Mouse (Mus musculus): Measurements from ENCODE around the gene Sfxn2.

Gene Sfxn2

DNA sequence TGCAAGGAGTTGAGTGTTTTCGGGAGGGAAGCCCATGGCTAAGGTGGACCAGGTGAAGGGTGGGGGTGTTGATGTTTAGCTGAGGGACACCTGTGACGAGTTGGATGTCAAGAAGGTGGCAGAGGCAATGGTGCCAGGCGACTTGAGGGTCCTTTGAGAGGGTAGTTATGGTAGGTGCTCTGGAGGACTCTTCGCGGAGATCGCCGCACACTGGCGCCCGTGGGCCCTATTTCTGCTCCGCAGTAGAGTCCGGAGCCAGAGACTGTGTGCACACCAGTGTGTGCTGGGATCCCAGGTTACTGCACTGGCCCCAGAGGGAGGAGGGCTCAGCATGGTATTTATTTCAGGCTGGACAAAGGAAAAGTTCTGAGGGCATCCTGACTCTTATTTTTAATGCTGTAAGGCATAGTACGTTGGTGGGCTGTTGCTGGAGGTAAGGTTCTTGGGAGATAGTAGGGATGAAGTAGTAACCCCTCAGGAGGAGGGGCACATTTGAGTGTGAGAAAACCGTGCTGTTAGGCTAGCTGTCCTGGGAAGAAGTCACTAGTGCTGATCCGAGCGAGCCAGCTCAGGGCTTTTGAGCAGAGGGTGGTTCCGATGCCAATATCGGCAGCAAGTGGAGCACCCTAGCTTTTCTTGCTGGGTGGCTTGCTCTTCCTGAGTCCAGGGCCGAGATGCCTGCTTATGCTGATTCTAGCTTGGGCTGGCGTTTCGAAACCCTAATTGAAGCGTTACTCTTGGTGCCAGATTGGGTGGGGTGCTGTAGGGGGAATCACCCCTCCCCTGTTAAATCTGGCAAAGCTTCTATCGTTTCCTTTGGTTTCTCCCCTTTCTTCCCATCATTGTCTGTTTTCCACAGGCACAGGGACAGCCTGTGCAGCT is 26.5 kb downstream of the Sfxn2 start:
- peak; percentile 45 for DNase-seq (ENCODE audit: low spot score)

DNA sequence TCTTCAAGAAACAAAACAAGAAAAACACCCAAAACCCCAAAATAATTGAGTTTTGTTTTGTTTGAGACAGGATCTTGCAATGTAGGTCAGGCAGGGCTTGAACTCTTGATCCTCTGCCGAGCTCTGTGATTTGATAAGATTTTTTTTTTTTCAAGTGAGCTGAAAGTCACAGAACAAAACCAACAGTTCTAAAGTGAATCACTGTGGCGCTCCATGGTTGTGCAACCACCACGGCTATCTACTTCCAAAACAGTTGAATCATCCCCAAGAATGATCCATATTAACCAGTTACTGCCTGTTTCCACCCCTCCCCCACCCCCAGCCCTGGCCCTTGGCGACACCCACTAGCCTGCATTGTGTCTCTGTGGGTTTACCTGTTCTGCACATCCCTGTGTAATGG is 27.2 kb downstream of the Sfxn2 start:
- DNase-seq (ENCODE audit: low spot score), result peak; percentile 43

DNA sequence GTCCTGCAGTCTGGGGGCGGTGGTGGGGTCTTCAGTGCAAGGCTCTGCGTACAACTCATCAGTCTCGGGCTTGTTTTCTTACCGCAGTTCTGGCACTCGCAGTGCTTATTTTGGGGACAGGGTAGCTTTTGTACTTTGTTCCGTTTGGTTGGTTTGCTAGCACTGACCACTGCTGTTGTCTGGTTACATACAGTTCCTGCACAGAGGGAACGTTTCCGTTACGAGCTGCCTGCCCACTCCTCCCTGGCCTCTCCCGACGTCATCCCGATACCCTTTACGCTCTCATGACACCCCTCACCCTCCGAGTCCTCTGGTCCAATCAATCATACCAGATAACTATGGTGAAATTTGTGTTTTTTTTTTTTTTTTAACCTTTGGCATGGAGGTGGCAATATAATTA is 28.3 kb downstream of the Sfxn2 start:
- no peak for DNase-seq (ENCODE audit: low spot score)

DNA sequence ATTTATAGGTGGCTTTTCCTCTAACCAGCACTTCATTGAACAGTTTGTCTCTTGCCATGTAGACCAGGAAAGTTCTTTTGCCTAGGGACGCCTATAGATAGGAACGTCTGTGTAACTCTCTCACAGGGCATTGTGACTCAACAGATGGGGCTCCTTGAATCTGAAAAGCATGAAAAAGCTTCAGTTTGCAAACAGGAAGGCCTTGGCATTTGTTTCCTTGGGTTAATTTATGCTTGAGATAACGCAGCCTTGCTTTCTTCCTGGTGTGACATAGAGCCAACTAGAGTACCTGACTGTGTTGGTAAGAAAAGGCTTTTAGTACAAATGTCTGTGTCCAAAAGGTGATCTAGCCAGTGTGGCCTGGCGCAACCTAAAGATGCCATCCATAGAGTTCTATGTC is 29.2 kb downstream of the Sfxn2 start:
- no peak for DNase-seq (ENCODE audit: low spot score)

DNA sequence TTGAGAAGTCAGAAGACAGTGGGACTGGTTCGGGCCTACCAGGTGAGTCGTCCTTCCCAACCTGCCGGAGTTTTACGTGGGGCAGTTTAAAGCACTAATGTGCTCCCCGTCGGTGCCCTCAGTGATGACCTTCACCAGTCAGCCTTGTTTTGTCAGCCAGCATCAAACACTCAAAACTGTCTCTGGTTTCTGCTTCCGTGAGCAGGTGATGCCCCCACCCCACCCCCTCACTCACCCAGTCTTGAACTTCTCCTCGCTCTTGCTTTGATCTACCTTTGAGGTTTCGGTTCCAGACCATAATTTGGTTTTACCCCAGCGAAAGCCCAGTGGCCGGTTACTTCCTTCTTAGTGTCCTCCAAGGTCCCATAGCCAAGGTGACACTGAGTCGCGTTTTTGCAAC is 33.6 kb downstream of the Sfxn2 start:
- no peak for DNase-seq (ENCODE audit: low spot score)

DNA sequence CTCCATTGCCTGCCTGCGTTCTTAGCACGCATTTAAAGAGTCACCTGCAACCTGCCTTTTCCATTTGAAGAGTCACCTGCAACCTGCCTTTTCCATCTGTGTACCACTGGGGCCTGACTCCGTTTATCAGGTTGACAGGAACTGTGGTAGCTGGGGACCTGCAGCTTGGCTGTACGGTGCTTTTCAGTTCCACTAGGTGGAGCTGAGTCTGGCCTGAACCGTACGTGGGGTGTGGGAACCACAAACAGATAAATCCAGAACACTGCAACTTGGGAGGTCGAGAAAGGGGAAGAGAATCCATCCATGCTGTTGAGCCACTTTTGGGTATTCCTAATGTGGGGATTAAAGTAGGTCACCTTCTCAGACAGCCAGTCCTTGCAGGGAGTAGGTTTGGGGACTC is 34.3 kb downstream of the Sfxn2 start:
- peak; percentile 33 for DNase-seq (ENCODE audit: low spot score)

DNA sequence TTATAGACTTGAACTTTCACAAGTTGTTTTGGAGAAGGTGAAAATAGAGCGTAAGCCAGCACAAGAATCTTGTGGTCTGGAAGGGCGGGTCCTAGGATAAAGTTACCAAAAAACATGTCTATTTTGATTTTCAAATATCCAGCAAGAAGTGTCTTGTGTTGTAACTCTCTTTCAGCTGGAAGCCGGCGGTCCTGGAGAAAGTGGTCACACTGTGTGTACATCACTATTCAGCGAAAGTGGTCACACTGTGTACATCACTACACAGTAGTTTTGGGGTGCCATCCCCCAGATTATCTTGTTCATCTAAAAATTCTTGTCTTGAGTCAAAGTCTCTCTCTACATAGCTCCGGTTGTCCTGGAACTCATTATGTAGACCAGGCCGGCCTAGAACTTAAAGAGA is 35.0 kb downstream of the Sfxn2 start:
- DNase-seq (ENCODE audit: low spot score), result no peak

DNA sequence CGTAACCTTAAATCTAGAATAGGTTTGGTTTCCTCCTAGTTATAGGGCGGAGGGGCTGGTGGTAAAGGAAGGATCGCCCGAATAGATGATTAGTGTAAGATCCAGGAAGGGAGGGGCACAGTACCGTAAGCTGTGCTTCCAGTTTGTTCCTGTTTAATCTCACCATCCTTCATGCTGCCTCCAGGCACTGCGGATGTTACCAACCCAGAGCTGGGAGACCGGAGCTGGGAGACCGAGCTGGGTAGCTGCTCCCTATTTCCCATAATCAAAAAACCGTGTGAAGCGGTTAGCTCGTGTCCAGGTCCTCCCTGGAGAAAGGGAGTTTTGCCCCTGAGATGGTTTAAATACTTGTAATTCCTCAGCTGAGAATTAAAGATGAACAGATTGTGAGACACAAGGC is 43.2 kb downstream of the Sfxn2 start:
- no peak for DNase-seq (ENCODE audit: low spot score)

DNA sequence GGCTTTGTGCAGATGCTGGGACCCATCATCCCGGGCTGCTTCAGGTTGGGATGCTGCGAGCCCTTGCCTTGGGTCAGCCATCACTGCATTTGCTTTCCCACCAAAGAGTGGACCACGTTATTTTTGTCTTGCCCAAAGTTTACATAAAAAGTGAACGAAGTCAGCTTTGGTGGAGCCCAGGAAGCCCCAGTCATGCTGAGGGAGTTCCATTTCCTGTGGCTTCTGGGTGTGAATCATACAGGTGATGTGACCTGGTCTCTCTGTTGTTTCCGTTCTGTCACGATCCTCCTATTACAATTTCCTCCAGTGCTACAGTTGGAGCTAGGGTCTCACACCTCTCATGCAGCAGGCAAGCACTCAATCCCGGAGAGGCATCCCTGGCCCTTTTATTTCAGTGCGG is 44.2 kb downstream of the Sfxn2 start:
- DNase-seq (ENCODE audit: low spot score), result no peak

DNA sequence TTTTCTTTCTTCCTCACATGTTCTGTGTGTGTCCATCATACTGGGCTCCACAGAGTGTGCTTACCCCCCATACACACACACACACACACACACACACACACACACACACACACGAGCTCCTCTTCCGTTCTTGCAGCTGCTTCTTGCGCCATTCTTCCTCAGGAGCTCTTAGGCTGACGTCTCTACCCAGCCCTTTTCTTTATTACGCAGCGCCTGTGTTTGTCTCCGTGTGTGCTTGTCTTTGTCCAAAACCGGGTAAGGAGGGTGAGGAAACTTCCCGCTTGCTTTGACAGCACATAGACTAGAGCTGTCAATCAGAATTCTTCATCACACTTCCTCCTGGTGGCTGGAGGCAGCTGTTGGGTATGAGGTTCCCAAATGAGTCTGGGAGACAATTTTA is 45.2 kb downstream of the Sfxn2 start:
- DNase-seq (ENCODE audit: low spot score), result no peak

DNA sequence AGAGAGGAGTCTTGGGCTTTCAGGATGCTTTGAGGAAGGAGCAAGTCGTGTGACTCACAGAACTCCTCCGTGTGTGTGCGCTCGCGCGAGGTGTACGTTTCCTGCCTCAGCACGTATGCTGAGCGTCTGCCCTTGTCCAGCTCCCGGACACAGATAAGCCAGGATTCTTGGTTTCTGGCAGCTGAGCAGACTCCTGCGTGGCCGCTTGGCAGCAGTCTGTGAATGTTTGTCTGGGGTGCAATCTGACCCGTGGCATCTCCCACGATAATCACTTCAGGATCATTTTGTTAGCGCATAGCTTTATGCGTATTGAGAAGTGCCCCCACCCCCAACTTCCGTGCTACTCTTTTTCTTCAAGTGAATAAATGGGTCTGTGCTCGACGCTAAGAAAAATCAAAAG is 45.8 kb downstream of the Sfxn2 start:
- DNase-seq (ENCODE audit: low spot score), result no peak

DNA sequence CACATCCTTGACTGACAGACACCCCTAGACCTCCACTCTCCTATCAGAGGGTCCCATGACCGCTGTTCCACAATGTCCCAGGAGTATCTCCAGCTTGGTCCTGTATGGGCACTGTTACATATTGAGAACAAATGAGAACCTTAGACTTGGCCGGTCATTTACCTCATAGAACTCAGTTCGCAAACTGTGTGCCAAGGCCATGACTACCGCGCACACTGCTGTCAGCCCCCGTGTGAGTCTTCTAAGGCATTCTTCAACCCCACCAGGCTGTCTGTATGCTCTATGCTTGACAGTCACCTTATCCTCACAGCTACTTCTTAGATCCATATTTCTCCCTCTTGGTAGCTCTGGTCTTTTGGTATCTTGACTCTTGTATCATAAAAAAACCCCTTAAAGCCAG is 46.4 kb downstream of the Sfxn2 start:
- no peak for DNase-seq (ENCODE audit: low spot score)

DNA sequence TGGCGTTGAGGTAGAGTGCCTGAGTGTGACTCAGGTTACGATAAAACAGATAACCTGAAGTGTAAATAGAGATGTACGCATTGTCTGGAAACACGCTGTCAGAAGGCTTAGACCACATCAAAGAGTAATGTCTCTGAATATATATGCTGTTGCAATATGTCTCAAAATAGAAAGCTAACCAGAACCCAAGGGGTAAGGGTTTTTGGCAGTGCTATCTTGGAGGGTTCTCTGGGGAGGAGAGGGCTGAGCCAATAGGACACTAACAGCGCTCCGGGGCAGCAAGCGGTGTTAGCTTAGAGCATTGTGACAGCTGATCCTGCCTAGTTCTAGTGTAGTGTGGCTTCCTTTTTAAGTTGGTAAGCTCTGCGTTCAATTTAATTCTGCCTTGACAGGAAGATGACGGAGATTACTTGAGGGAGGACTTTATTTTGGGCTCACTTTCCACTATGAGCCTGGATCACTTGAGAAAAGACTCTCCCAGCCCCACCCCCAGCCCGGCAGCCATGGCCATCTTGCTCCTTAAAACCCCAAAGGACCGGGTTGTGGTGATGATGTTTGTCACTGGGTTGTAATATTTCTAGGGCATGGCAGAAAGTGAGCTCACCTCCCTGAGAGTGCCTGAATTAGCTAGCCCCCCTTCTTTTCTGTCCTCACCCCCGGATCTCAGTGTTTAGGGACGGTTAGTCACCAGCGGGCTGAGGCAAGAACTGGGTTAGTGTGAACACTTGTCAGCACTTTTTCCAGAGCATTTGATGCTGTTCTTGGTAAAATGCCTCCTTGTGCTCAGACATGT is 47.0 kb downstream of the Sfxn2 start:
- DNase-seq (ENCODE audit: low spot score), result peak; percentile 63

DNA sequence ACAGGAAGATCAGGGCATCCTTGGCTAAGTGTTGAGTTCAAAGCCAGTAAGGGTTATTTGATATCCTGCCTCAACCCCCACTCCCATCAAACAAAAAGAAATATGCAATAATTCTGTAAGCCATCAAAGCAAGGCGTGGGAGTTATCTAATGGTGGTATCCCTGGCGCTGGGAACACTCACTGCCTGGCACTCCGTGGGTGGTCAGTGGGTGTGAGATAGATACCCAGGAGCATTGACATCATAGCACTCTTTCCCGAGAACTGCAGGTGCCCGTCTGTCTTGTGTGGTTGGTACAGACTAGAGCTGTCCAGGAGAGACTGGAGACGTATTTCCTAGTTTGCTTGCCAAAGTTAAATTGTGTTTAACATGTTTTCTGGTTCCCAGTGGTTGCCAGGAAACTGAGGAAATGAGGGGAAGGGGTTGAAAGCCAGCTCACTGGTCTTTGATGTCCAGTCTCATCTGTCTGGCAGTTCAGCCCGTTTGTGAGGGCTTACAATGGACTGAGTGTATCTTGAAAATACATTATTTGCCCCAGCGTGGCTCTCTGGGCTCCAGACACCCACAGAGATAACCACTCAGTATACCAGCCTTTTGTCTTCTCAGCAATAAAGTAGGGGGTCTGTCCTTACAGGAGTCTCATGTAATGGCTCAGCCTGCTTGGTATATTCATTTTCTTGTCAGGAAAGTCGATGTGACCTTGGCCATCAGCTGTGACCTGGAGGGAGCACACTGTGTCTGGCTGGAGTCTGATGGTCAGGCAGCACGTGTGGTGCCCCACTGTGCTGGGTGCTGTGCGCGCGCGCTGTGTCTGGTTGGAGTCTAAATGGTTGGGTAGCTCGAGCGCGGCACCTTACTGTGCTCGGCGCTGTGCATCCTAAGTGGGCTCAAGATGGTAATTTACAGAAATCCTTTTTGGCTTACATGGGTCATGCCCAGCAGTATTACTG is 48.3 kb downstream of the Sfxn2 start:
- DNase-seq (ENCODE audit: low spot score), result no peak

DNA sequence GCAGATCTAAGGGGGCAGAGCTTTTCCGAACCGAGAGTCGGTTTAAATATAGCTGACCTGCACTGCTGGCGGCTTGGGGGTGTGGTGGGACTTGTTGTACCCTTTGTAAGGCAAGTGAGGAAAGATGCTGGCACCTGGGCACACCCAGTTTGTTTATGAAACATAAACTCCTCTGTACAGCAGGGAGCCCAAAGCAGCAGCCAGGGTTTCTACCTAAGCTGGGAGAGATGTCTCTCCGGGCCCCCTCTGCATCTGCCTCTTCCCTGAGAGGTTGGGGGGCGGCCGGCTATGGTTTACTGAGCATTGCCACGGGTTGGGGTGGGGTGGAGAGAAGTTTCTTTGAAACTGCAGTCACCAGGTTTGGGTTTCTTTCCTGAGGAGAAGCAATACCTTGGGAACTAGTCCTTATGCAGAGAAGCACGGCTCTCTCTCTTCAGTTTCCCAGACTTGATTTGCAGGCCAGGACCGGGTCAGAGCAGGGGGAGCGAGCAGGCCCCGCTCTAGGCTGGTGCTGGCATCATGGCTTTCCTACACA is 49.6 kb downstream of the Sfxn2 start:
- no peak for DNase-seq (ENCODE audit: low spot score)

DNA sequence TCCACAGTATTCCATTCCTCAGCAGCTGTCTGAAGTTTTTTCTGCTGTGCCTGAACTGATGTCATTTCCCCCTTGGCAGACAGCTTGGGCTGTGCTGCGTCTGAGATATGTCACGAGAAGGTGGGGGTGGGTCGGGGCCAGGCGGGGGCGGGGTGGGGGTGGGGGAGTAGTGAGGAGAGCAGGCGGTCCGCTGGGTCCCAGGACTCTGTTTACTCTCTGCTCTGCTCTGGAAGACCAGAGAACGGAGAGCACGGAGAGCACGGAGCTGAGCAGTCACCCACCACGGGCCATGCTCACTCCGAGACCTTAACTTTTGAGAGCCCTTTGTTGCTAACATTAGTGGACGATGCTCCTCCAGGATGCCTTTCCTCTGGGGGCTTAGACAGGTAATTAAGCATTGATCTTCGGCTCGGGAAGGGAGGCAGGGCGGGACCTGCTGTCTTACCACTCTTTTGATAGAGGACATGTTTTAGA is 50.1 kb downstream of the Sfxn2 start:
- DNase-seq (ENCODE audit: low spot score), result no peak

DNA sequence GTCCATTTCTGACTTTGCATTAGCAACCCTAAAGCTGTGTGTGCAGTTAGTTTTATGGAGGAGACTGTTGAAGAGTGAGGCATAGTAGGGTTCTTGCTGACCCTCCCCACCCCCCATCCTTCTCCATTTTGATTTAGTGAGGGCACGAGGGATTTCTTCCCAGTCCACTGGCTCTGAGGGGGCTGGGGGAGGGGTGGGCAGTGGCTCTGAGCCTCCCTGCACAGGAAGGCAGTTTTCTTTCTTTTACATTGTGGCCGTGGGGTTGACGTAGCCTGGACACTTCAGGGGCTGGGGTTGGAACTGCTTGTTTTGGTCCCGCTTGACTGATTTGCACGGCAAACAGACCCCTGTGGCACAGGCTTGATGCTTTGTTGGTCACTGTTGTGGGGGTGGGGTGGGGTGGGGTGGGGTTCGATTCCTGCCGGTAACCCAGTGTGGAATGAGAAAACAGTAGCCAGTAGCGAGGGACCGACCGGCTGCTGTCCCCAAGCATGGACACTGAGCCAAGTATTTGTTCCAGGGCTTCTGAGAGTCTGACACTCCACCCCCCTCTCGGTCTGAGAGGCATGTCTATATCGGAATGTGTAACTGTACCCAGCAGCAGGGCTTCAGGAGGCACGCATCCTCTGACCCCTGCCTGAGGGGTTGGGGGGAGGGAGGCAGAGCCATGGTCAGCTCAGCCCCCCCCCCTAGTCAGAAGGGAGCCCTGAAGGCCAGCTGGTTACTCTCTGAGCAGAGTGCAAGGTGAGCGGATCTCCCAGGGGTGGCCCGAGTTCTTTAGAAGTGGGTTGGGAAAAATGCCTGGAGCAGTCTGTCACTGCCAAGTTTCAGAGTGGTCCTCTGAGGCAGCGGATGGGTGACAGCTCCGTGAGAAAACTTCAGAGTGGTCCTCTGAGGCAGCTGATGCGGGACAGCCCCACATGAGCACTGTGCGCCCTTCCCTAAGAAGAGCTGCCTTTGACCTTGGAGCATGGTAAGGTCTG is 50.9 kb downstream of the Sfxn2 start:
- no peak for DNase-seq (ENCODE audit: low spot score)

DNA sequence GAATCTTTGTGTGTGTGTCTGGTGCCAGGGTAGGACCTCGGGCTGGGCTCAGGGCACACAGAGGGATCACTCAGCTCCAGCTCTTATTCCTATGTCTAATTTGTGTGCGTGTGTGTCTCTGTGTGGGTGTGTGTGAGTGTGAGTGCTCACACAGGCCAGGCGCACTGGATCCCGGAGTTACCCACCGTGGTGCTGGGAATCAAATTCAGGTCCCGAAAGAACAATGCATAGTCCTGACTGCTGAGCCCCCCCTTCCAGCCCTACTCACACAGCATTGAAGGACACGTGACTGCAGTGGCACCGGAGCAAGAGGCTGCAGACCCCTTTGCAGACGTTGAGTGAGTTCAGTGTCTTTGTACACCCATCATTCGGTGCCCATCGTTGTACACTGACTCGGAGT is 51.9 kb downstream of the Sfxn2 start:
- DNase-seq (ENCODE audit: low spot score), result no peak

DNA sequence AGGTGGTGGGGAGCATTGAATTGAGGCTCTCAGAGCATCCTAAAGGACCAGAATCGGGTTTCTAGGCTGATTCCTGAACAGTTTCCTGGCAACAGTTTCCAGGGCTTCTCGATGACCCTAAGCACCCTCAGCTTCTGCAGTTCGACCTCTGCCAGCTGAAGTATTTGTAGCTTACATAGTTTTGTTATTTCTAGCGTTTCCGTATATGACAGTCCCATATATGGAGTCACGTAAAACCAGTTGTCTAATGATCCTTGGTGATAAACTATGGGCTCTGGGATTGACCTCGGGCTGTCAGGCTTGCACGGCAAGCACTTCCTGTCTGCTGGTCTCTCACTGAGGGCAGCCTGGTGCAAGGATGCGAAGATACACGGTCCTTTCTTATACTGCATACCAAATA is 52.4 kb downstream of the Sfxn2 start:
- no peak for DNase-seq (ENCODE audit: low spot score)

DNA sequence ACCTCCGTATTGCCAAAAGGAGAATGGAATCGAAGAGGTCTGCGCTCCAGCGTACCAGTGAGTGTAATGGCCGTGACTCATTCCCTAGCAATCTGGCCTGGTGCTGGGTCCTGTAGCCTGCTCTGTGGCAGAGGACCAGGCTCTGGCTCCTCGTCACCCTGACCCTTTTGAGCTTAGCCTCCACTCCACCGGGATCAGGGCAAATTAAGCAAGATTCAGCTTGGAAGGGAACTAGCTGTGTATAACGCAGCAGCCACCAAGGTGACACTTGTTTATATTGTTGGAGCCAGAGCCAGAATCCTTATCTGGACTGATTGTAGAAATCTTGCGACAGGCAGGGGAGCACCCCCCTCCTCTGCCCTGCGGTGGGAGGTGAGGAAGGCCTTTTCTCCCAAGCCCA is 55.2 kb downstream of the Sfxn2 start:
- no peak for DNase-seq (ENCODE audit: low spot score)

DNA sequence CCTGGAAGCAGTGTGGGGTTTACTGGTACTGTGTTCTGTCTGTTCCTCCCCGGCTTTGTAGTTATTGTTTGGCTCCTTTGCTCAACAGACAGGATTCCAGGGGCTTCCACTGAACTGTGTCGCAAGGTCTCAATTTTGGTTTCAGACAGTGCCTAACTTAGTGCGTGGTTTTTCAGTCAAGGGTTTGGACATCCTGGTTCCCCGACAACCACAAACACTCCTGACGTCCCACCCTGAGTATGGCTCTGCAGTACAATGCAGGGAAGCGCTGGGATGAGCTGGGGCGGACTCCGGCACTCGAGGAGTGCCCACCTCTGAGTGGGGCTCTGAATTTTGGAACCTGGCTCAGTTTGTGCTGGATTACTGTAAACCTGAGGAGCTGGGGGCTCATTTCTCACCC is 56.6 kb downstream of the Sfxn2 start:
- DNase-seq (ENCODE audit: low spot score), result no peak
